24 mouse cellular contexts compared by ENCODE assay signal in the genomic region with DNA sequence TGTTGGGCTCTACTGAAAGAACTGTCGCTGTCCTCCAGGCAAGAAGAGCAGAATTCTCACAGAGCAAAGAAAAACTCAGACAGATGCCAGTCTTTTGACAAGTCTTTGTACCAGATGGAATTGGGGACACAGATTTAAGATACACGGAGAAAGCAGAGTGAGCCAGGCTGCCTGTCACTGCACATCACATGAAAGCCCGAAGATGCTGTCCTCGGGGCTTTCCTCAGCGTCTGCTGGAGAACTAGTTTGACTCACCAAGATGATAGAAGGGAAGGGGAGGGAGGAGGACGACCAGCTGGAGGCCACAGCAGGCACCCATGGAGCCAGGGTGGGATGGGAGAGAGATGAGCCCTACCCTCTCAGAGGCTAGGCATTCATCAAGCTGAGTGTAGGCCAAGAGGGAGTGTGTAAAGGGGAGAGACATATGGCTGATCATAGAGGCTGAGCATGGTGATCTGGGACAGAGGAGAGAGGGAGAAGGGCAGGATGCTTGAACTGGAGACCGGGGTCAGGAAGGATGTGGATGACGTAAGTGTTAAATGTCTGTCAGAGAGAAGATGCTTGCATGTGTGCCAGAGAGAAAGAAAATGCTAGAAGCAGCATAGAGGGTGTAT.
DNase-seq lines count a peak whose midpoint lies in the region; ATAC-seq and TF ChIP-seq lines count a peak whose summit lies in the region.
"Had no signal": no experiment of that assay in that cellular context is flagged by ENCODE, and none has a peak within 500 bp of the region (broad histone marks: within the 10 kb centered on the region; RNA-seq: fewer than 3 reads in every experiment).

No protein-coding gene starts in this region.

- no peak overlapping the region for H3K4me3 ChIP-seq in forebrain, embryonic 15.5 days
- H3K4me3 ChIP-seq in forebrain, embryonic 13.5 days: no peak overlapping the region
- no peak overlapping the region for H3K4me3 ChIP-seq in lung, embryonic 14.5 days (ENCODE audit: low read depth, low read length)
- H3K4me3 ChIP-seq in limb, embryonic 10.5 days: no peak overlapping the region
- H3K4me3 ChIP-seq: embryonic facial prominence, embryonic 10.5 days; heart, embryonic 10.5 days; left cerebral cortex, adult 2 months; liver, embryonic 15.5 days; midbrain, embryonic 15.5 days; myocyte; neural tube, embryonic 13.5 days had no signal

- H3K27ac ChIP-seq in forebrain, embryonic 15.5 days (replicated peaks): 0 out of 2 replicates have a peak overlapping the region, but pooled peaks have one; percentile 8
- H3K27ac ChIP-seq in forebrain, embryonic 13.5 days: no peak overlapping the region
- no peak overlapping the region for H3K27ac ChIP-seq in lung, embryonic 14.5 days (ENCODE audit: low read depth)
- H3K27ac ChIP-seq in limb, embryonic 10.5 days: no peak overlapping the region
- H3K27ac ChIP-seq: embryonic facial prominence, embryonic 10.5 days; heart, embryonic 10.5 days; hindbrain, postnatal 0 days; left cerebral cortex, adult 2 months; liver, embryonic 15.5 days; macrophage; midbrain, embryonic 15.5 days; neural tube, embryonic 13.5 days had no signal

- no peaks in the 10 kb centered on the region for H3K27me3 ChIP-seq in forebrain, embryonic 15.5 days
- no peaks in the 10 kb centered on the region for H3K27me3 ChIP-seq in forebrain, embryonic 13.5 days
- H3K27me3 ChIP-seq in lung, embryonic 14.5 days (ENCODE audit: insufficient read depth, low read length): no peaks in the 10 kb centered on the region
- no peaks in the 10 kb centered on the region for H3K27me3 ChIP-seq in limb, embryonic 10.5 days (ENCODE audit: low read depth, poor library complexity, severe bottlenecking)
- H3K27me3 ChIP-seq: liver, embryonic 15.5 days; midbrain, embryonic 15.5 days; neural tube, embryonic 13.5 days had no signal

- H3K4me2 ChIP-seq in forebrain, embryonic 15.5 days (replicated peaks): no peak overlapping the region
- no peak overlapping the region for H3K4me2 ChIP-seq in forebrain, embryonic 13.5 days
- H3K4me2 ChIP-seq in lung, embryonic 14.5 days: no peak overlapping the region
- H3K4me2 ChIP-seq: liver, embryonic 15.5 days; midbrain, embryonic 15.5 days; neural tube, embryonic 13.5 days had no signal

- no peak for ATAC-seq in forebrain, embryonic 15.5 days (replicated peaks)
- ATAC-seq in forebrain, embryonic 13.5 days: no peak
- peak; percentile 66; the same call in 1 of the 2 replicates for ATAC-seq in lung, embryonic 14.5 days (ENCODE audit: insufficient read depth)
- ATAC-seq: hindbrain, postnatal 0 days; intestine, postnatal 0 days; midbrain, embryonic 15.5 days had no signal

- peak; percentile 21 for DNase-seq in lung, embryonic 14.5 days
- no peak for DNase-seq in lung, postnatal 14 days
- DNase-seq in brain, adult 2 months (ENCODE audit: low read depth, low spot score): peak; percentile 59
- DNase-seq in layer of hippocampus, postnatal 10 days (ENCODE audit: low spot score in 2 of 2): peak; percentile 30 to 34
- no peak for DNase-seq in limb, embryonic 10.5 days (ENCODE audit: low spot score)
- DNase-seq: adrenal gland, postnatal 14 days; cerebellum, adult 9-11 months; kidney, postnatal 25 days; liver; right cerebral cortex, adult 18-20 months; thymus, adult 18-20 months; thymus, postnatal 4 days had no signal

- H3K4me1 ChIP-seq in forebrain, embryonic 15.5 days: peaks cover 7% of the 10 kb centered on the region
- no peaks in the 10 kb centered on the region for H3K4me1 ChIP-seq in forebrain, embryonic 13.5 days
- no peaks in the 10 kb centered on the region for H3K4me1 ChIP-seq in lung, embryonic 14.5 days (ENCODE audit: insufficient read depth)
- H3K4me1 ChIP-seq in limb, embryonic 10.5 days: no peaks in the 10 kb centered on the region
- H3K4me1 ChIP-seq: liver, embryonic 15.5 days; midbrain, embryonic 15.5 days had no signal

- no peaks in the 10 kb centered on the region for H3K9me3 ChIP-seq in forebrain, embryonic 15.5 days
- no peaks in the 10 kb centered on the region for H3K9me3 ChIP-seq in forebrain, embryonic 13.5 days (replicated peaks)
- H3K9me3 ChIP-seq in lung, embryonic 14.5 days (ENCODE audit: low read depth, low read length): no peaks in the 10 kb centered on the region
- no peaks in the 10 kb centered on the region for H3K9me3 ChIP-seq in limb, embryonic 10.5 days (replicated peaks)
- H3K9me3 ChIP-seq: embryonic facial prominence, embryonic 10.5 days; heart, embryonic 10.5 days; liver, embryonic 15.5 days; midbrain, embryonic 15.5 days; neural tube, embryonic 13.5 days had no signal

- no peak overlapping the region for H3K9ac ChIP-seq in forebrain, embryonic 15.5 days (replicated peaks)
- no peak overlapping the region for H3K9ac ChIP-seq in forebrain, embryonic 13.5 days
- no peak overlapping the region for H3K9ac ChIP-seq in lung, embryonic 14.5 days
- H3K9ac ChIP-seq: liver, embryonic 15.5 days; midbrain, embryonic 15.5 days; neural tube, embryonic 13.5 days had no signal

- TF ChIP-seq CTCF in lung, embryonic 14.5 days (IDR thresholded peaks at IDR 0.05; ENCODE audit: low read depth): no peak

- 66% methylated on average over 8 of the region's 8 CpGs for WGBS in forebrain, embryonic 15.5 days
- 81% methylated on average over 8 of the region's 8 CpGs for WGBS in forebrain, embryonic 13.5 days
- 46% methylated on average over 8 of the region's 8 CpGs for WGBS in lung, embryonic 14.5 days
- 78% methylated on average over 8 of the region's 8 CpGs for WGBS in limb, embryonic 10.5 days

- H3K36me3 ChIP-seq in forebrain, embryonic 15.5 days: no peaks in the 10 kb centered on the region
- H3K36me3 ChIP-seq in forebrain, embryonic 13.5 days (ENCODE audit: poor library complexity, severe bottlenecking): no peaks in the 10 kb centered on the region
- H3K36me3 ChIP-seq in lung, embryonic 14.5 days (ENCODE audit: insufficient read depth): no peaks in the 10 kb centered on the region
- H3K36me3 ChIP-seq in limb, embryonic 10.5 days: no peaks in the 10 kb centered on the region
- H3K36me3 ChIP-seq: embryonic facial prominence, embryonic 10.5 days; heart, embryonic 10.5 days; liver, embryonic 15.5 days; midbrain, embryonic 15.5 days; neural tube, embryonic 13.5 days had no signal

Comparison
In these comparisons a context has a peak if more than half of its experiments do, and no peak if none do; other contexts are left out.
1. DNase-seq: peak in lung, embryonic 14.5 days (single experiment), brain, adult 2 months (single experiment) and layer of hippocampus, postnatal 10 days (2 of 2); none in lung, postnatal 14 days (single experiment) and limb, embryonic 10.5 days (single experiment).